Mouse (Mus musculus) stomach, embryonic 16.5 days (tissue): ENCODE measurements around the gene Dnajb11. TPM values are rescaled to one million over a fixed set of nuclear protein-coding genes. Genes with fewer than 3 reads are reported as not detected.

Experiments
- ATAC-seq: fragments of 200-750 bp; cut with Nextera tagmentation; 2 replicates; pipeline ENCODE4 v1.8.0; 2017; ENCODE audit warnings: moderate number of reproducible peaks, moderate TSS enrichment; ENCODE audit not compliant: insufficient read depth, low FRiP score
- H3K27ac ChIP-seq: fragments of 300-500 bp; sonication (generic); 2 replicates; pipeline ENCODE4 v1.5.1; 2014; ENCODE audit warnings: low read length
- H3K27me3 ChIP-seq: fragments of 300-500 bp; sonication (generic); 2 replicates; pipeline ENCODE4 v1.6.1; 2014; ENCODE audit warnings: low read length, control low read depth, mixed read lengths; ENCODE audit not compliant: control insufficient read depth, insufficient read depth
- H3K36me3 ChIP-seq: fragments of 300-500 bp; sonication (generic); 2 replicates; pipeline ENCODE4 v1.6.1; 2014; ENCODE audit warnings: low read length; ENCODE audit not compliant: control insufficient read depth, insufficient read depth
- H3K4me1 ChIP-seq: fragments of 300-500 bp; sonication (generic); 2 replicates; pipeline ENCODE4 v1.6.1; 2014; ENCODE audit warnings: low read length, control low read depth, mixed read lengths; ENCODE audit not compliant: control insufficient read depth, insufficient read depth
- H3K4me2 ChIP-seq: fragments of 300-500 bp; sonication (generic); 2 replicates; pipeline ENCODE4 v1.6.1; 2014; ENCODE audit warnings: low read depth, low read length, mixed read lengths
- H3K4me3 ChIP-seq: fragments of 300-500 bp; sonication (generic); replicated peaks from 2 replicates; pipeline ENCODE4 v1.5.1; 2014; ENCODE audit warnings: mild to moderate bottlenecking, low read length
- H3K9ac ChIP-seq: fragments of 300-500 bp; sonication (generic); 2 replicates; pipeline ENCODE4 v1.6.1; 2014; ENCODE audit warnings: low read length
- H3K9me3 ChIP-seq: fragments of 300-500 bp; sonication (generic); replicated peaks from 2 replicates; pipeline ENCODE4 v1.6.1; 2016; ENCODE audit warnings: low read length, control low read depth; ENCODE audit not compliant: control insufficient read depth
- WGBS: fragments of 180-500 bp; shearing (Covaris S2); extraction: QIAGEN DNeasy Blood & Tissue Kit; methylation state at CpG from one replicate; pipeline ENCODE4 v1.1.7; 2014; 5-methylcytosine and 5-hydroxymethylcytosine counted together
- polyA plus RNA-seq: library from polyadenylated mRNA; unstranded; fragments of >200 nt; fragmentation: Nextera tagmentation; extraction: Ambion mirVana; gene quantifications from 2 replicates; pipeline ENCODE4 v1.2.1, GENCODE M21; 2015

Dnajb11 gene
- polyA plus RNA-seq, 1 experiment from 2014 or later: 109 TPM

DNA sequence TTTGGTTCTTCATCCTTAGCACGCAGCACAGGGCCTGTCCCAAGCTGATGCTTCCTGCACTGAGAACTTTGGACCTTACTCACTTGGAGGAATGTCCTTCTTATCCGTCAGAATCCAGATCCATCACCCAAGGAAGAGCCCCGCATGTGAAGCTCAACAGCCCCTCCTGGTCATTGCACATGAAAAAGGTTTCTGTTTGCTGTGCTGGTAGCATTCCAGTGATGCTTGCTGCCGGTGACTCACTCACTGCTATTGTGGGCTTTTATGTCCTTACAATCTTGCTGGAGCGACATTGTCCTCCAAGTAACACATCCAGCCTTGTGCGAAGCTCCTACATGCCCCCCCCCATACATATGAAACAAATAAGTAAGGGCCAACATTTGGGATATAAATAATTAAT, 55.2 kb downstream of the Dnajb11 start:
- no peak overlapping the region for H3K4me3 ChIP-seq
- no peak for ATAC-seq
- H3K27me3 ChIP-seq: no peaks in the 10 kb centered on the region
- H3K36me3 ChIP-seq: no peaks in the 10 kb centered on the region
- H3K9ac ChIP-seq: no peak overlapping the region
- no peaks in the 10 kb centered on the region for H3K4me1 ChIP-seq
- no peak overlapping the region for H3K4me2 ChIP-seq
- WGBS: 59% methylated on average over 6 of the region's 6 CpGs
- no peaks in the 10 kb centered on the region for H3K9me3 ChIP-seq
- no peak overlapping the region for H3K27ac ChIP-seq

DNA sequence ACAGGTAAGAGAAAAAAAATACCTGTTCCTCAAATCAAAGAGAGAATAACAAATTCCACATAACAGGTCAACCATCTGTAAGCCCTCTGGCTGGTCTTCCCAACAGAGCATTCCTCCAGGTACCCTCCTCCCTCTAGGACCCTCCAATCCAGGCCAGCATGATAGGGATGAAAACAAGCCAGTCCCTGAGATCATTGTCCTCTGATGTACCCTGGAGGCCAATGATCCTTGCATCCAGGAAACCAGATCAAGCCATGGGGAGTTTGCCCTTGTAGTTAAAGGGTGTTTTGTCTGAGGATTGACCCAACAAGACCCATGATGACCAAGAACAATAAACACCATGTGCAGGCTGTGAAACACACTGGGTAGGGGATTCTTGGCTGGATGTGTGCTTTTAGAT, 56.6 kb downstream of the Dnajb11 start:
- Histone ChIP-seq H3K36me3 (no peaks in the 10 kb centered on the region), H3K9me3 (no peaks in the 10 kb centered on the region), H3K4me3 (no peak overlapping the region), H3K4me2 (no peak overlapping the region), H3K27ac (no peak overlapping the region), H3K27me3 (no peaks in the 10 kb centered on the region), H3K9ac (no peak overlapping the region), H3K4me1 (no peaks in the 10 kb centered on the region)
- no peak for ATAC-seq

DNA sequence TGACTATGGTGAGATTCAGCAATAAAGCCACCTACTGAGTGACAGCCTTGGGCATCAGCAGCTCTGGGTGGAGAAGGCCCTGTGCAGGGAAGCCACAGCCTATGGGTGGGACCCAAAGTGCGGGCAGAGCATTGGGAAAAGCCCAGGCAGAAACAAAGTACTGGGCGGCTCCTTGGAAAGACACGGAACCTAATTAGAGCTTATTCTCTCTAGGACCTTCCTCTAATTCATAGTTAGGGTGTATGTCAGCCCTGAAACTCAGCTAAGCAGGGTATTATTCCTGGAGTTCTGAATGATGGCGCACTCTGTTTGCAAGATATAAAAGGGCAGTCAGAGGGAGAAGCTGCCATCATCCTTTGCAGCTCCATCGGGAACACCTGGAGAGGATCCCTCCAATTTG, 60.4 kb downstream of the Dnajb11 start, which contains the start of gene Fetub:
Gene Fetub (plus strand): TSS at position 301 of the 400 bp plus-strand sequence.
- H3K27ac ChIP-seq: no peak within 1 kb of the TSS
- H3K4me2 ChIP-seq: no peak within 1 kb of the TSS
- no peaks in the 10 kb centered on the region for H3K27me3 ChIP-seq
- no peak for ATAC-seq
- H3K9ac ChIP-seq: no peak within 1 kb of the TSS
- no peaks in the 10 kb centered on the region for H3K36me3 ChIP-seq
- H3K9me3 ChIP-seq: no peaks in the 10 kb centered on the region
- 83% methylated on average over 5 of the region's 5 CpGs for WGBS
- no peak within 1 kb of the TSS for H3K4me3 ChIP-seq
- peaks cover 4% of the 10 kb centered on the region; the same call in 1 of the 2 replicates for H3K4me1 ChIP-seq

DNA sequence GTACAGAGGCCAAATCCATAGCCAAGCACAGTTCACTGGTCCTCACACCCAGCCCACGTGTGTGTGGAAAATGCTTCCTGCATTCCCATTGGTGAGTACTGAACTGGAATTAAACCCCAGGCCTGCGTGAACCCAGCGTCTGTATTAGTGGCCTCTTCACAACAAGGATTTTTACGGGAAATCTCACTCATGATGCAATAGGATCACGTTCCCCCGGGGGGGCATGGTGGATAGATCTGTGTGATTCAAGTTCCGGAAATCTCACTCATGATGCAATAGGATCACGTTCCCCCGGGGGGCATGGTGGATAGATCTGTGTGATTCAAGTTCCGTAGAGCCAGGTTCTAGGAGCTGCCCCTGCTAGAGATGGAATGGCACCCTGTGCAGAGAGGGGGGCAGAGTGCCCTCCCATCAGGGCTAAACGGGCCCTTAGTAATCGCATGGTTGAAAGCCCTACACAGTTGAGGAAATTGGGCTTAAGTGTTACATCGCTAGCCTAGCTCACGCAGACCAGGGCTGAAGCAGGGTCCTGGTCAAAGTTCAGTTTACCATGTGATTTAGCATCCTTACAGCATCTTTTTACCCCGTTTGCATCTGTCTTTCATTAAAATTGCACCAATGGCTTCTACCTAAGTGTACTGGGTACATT, 61.1 kb downstream of the Dnajb11 start:
- H3K27ac ChIP-seq: no peak overlapping the region
- no peaks in the 10 kb centered on the region for H3K36me3 ChIP-seq
- ATAC-seq: no peak
- H3K9me3 ChIP-seq: no peaks in the 10 kb centered on the region
- H3K4me3 ChIP-seq: no peak overlapping the region
- H3K4me1 ChIP-seq: peaks cover 4% of the 10 kb centered on the region; the same call in 1 of the 2 replicates
- WGBS: 77% methylated on average over 15 of the region's 15 CpGs
- H3K27me3 ChIP-seq: no peaks in the 10 kb centered on the region
- H3K9ac ChIP-seq: no peak overlapping the region
- no peak overlapping the region for H3K4me2 ChIP-seq

- Histone ChIP-seq H3K9ac (no peak overlapping the region), H3K27me3 (no peaks in the 10 kb centered on the region), H3K27ac (no peak overlapping the region), H3K4me2 (no peak overlapping the region), H3K4me1 (peaks cover 4% of the 10 kb centered on the region; the same call in 1 of the 2 replicates), H3K36me3 (no peaks in the 10 kb centered on the region), H3K9me3 (no peaks in the 10 kb centered on the region), H3K4me3 (no peak overlapping the region)
- ATAC-seq: peak; percentile 80
- 39% methylated on average over 18 of the region's 18 CpGs for WGBS
These were observed 62.6 kb downstream of the Dnajb11 start for GRCm38 (mm10) chr16:22919971-22920854.

GRCm38 (mm10) chr16:22921761-22922160, 64.1 kb downstream of the Dnajb11 start:
- H3K4me3 ChIP-seq: no peak overlapping the region
- H3K4me2 ChIP-seq: no peak overlapping the region
- no peak overlapping the region for H3K9ac ChIP-seq
- H3K27ac ChIP-seq: no peak overlapping the region
- 91% methylated on average over 5 of the region's 5 CpGs for WGBS
- peaks cover 4% of the 10 kb centered on the region; the same call in 1 of the 2 replicates for H3K4me1 ChIP-seq
- ATAC-seq: no peak
- H3K9me3 ChIP-seq: no peaks in the 10 kb centered on the region
- no peaks in the 10 kb centered on the region for H3K27me3 ChIP-seq
- no peaks in the 10 kb centered on the region for H3K36me3 ChIP-seq

GRCm38 (mm10) chr16:22922433-22922832, 64.8 kb downstream of the Dnajb11 start:
- Histone ChIP-seq H3K9me3 (no peaks in the 10 kb centered on the region), H3K27me3 (no peaks in the 10 kb centered on the region), H3K9ac (no peak overlapping the region), H3K27ac (no peak overlapping the region), H3K4me2 (no peak overlapping the region), H3K4me1 (peaks cover 4% of the 10 kb centered on the region; the same call in 1 of the 2 replicates), H3K4me3 (no peak overlapping the region), H3K36me3 (no peaks in the 10 kb centered on the region)
- no peak for ATAC-seq
- WGBS: 63% methylated on average over 4 of the region's 4 CpGs
